Mouse (Mus musculus) E14TG2a.4 (cell line): ENCODE results near the gene Gm5134.

Experiments used
- H3K27me3 ChIP-seq: 2 replicates; pipeline ENCODE4 v1.6.1; 2014; ENCODE audit warnings: low read length, control low read depth; ENCODE audit not compliant: insufficient read depth
- H3K36me3 ChIP-seq: 2 replicates; pipeline ENCODE4 v1.6.1; 2014; ENCODE audit warnings: low read length, control low read depth; ENCODE audit not compliant: insufficient read depth
- H3K4me1 ChIP-seq: replicated peaks from 2 replicates; pipeline ENCODE4 v1.6.1; 2014; ENCODE audit warnings: low read depth, low read length, control low read depth
- H3K4me3 ChIP-seq: replicated peaks from 2 replicates; pipeline ENCODE4 v1.5.1; 2014; ENCODE audit warnings: mild to moderate bottlenecking, low read length
- H3K9me3 ChIP-seq: 2 replicates; pipeline ENCODE4 v1.6.1; 2014; ENCODE audit warnings: low read length, control low read depth
- CTCF ChIP-seq: conservative IDR thresholded peaks from 2 replicates; pipeline ENCODE4 v1.5.1; 2014; ENCODE audit warnings: low read length
- NANOG ChIP-seq: IDR thresholded peaks from 2 replicates; pipeline ENCODE4 v1.6.1; 2014; ENCODE audit warnings: borderline replicate concordance, low read length, mixed read lengths
- POU5F1 ChIP-seq: IDR thresholded peaks from 2 replicates; pipeline ENCODE4 v1.6.1; 2014; ENCODE audit warnings: low read length, borderline replicate concordance

Gene Gm5134

GRCm38 (mm10) chr10:75944066-75944772, 10.1 kb upstream of the Gm5134 start:
- no peaks in the 10 kb centered on the region for H3K27me3 ChIP-seq
- no peak overlapping the region for H3K4me3 ChIP-seq
- peaks cover 77% of the 10 kb centered on the region for H3K4me1 ChIP-seq
- TF ChIP-seq CTCF (no peak), NANOG (no peak), POU5F1 (no peak)
- peaks cover 6% of the 10 kb centered on the region; the same call in 1 of the 2 replicates for H3K9me3 ChIP-seq
- peaks cover 19% of the 10 kb centered on the region for H3K36me3 ChIP-seq

GRCm38 (mm10) chr10:75945213-75945612, 9.1 kb upstream of the Gm5134 start:
- H3K36me3 ChIP-seq = peaks cover 11% of the 10 kb centered on the region; the same call in 1 of the 2 replicates
- TF ChIP-seq POU5F1 (no peak), NANOG (no peak), CTCF (no peak)

GRCm38 (mm10) chr10:75945896-75946295, 8.4 kb upstream of the Gm5134 start:
- Histone ChIP-seq H3K9me3 (peaks cover 6% of the 10 kb centered on the region; the same call in 1 of the 2 replicates), H3K36me3 (0 out of 2 replicates have a peak, but pooled peaks cover 7% of the 10 kb centered on the region), H3K4me3 (no peak overlapping the region), H3K27me3 (no peaks in the 10 kb centered on the region), H3K4me1 (peaks cover 77% of the 10 kb centered on the region)
- TF ChIP-seq POU5F1 = no peak
- TF ChIP-seq NANOG = no peak
- TF ChIP-seq CTCF = no peak

More at GRCm38 (mm10) chr10:75945213-75945612, 9.1 kb upstream of the Gm5134 start:
- Histone ChIP-seq H3K4me3 (no peak overlapping the region), H3K27me3 (no peaks in the 10 kb centered on the region), H3K4me1 (peaks cover 77% of the 10 kb centered on the region), H3K9me3 (peaks cover 6% of the 10 kb centered on the region; the same call in 1 of the 2 replicates)

- no peaks in the 10 kb centered on the region for H3K27me3 ChIP-seq
- peaks cover 61% of the 10 kb centered on the region for H3K4me1 ChIP-seq
- TF ChIP-seq CTCF = no peak
- TF ChIP-seq POU5F1 = no peak
- no peak for TF ChIP-seq NANOG
- H3K4me3 ChIP-seq = no peak overlapping the region
- H3K9me3 ChIP-seq = peaks cover 6% of the 10 kb centered on the region; the same call in 1 of the 2 replicates
- H3K36me3 ChIP-seq = 0 out of 2 replicates have a peak, but pooled peaks cover 7% of the 10 kb centered on the region
These were observed 6.2 kb upstream of the Gm5134 start for GRCm38 (mm10) chr10:75948079-75948478.

GRCm38 (mm10) chr10:75949053-75950045, 5.0 kb upstream of the Gm5134 start:
- TF ChIP-seq NANOG = no peak
- TF ChIP-seq POU5F1 = no peak
- no peak for TF ChIP-seq CTCF
- Histone ChIP-seq H3K4me3 (peak overlapping the region; percentile 78), H3K4me1 (peaks cover 59% of the 10 kb centered on the region), H3K36me3 (0 out of 2 replicates have a peak, but pooled peaks cover 7% of the 10 kb centered on the region), H3K9me3 (peaks cover 6% of the 10 kb centered on the region; the same call in 1 of the 2 replicates), H3K27me3 (no peaks in the 10 kb centered on the region)

- H3K4me1 ChIP-seq = peaks cover 53% of the 10 kb centered on the region
- H3K27me3 ChIP-seq = no peaks in the 10 kb centered on the region
- H3K4me3 ChIP-seq = peak overlapping the region; percentile 78
- H3K9me3 ChIP-seq = peaks cover 6% of the 10 kb centered on the region; the same call in 1 of the 2 replicates
- H3K36me3 ChIP-seq = 0 out of 2 replicates have a peak, but pooled peaks cover 7% of the 10 kb centered on the region
- no peak for TF ChIP-seq POU5F1
- TF ChIP-seq CTCF = no peak
- no peak for TF ChIP-seq NANOG
These were observed 3.5 kb upstream of the Gm5134 start for GRCm38 (mm10) chr10:75950791-75951210.

DNA sequence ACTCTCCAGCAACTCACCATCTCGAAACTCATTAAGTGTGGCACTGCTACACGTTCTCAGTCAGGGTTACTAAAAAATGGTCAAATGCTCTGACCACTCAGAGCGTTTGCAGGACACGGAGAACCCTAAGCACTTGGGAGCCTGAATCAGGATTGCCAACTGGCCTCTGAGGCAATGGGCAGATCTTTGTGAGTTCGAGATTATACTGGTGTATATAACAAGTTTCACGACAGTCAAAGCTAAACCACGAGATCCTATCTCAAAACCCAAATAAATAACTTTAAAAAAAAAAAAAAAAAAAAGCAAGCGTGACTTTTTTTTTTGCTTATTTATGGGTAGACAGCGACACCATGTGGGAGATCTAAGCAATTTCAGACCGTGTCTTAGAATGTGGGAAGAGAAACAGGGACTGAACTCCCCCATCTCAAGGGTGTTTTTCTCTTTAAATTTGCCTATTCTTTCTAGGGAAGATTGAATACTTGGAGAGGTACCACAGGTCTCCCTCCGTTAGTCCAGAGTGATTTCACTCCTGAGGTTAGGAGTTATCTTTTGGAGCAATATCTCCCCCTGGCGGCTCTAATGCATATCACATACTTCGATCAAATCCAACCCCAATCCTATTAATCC, 2.8 kb upstream of the Gm5134 start:
- Histone ChIP-seq H3K4me3 (peak overlapping the region; percentile 78), H3K27me3 (no peaks in the 10 kb centered on the region), H3K9me3 (no peaks in the 10 kb centered on the region), H3K4me1 (peaks cover 50% of the 10 kb centered on the region), H3K36me3 (0 out of 2 replicates have a peak, but pooled peaks cover 4% of the 10 kb centered on the region)
- TF ChIP-seq POU5F1 = no peak
- TF ChIP-seq NANOG = no peak
- TF ChIP-seq CTCF = peak; percentile 65
